Mouse (Mus musculus) embryonic fibroblast, embryonic 13.5 days (primary cell): ENCODE measurements around the gene Rab19.

ENCODE experiments used
- CTCF ChIP-seq: IDR thresholded peaks from 2 replicates; pipeline ENCODE4 v1.5.1; 2011; ENCODE audit warnings: mild to moderate bottlenecking, control low read depth, low read length, moderate library complexity, borderline replicate concordance; ENCODE audit not compliant: insufficient read depth
- POLR2A ChIP-seq: IDR thresholded peaks from 2 replicates; pipeline ENCODE4 v1.6.1; 2011; ENCODE audit warnings: low read depth, mild to moderate bottlenecking, control low read depth, low read length, moderate library complexity

GRCm38 (mm10) chr6:39433174-39433573, 52.2 kb downstream of the Rab19 start:
- TF ChIP-seq CTCF (no peak), POLR2A (no peak)
